Comparison of ENCODE assay signal across 11 mouse cellular contexts in the genomic region with DNA sequence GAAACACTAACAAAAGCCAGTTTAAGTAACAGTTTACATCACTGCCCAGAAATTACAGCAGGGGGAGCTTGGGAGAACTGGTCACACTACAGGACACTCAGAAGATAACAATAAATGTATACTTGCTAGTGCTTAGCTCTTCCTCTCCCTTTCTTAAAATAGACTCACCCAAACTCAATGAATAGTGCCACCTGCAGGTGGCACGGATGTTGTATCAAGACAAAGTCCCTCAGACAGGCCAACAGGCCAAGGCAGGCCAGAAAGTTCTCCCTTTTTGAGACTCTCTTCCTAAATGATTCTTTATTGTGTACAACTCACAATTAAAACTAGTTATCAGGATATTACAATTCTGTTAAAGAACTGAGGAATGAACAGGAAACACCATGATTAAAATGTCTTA.
DNase-seq lines count a peak whose midpoint lies in the region; ATAC-seq and TF ChIP-seq lines count a peak whose summit lies in the region.
"Had no signal": no experiment of that assay in that cellular context is flagged by ENCODE, and none has a peak within 500 bp of the region (broad histone marks: within the 10 kb centered on the region; RNA-seq: fewer than 3 reads in every experiment).

No protein-coding gene starts in this region.

- no peaks in the 10 kb centered on the region for H3K27me3 ChIP-seq in heart, adult 2 months (ENCODE audit: control insufficient read depth, insufficient read depth, low read length)
- H3K27me3 ChIP-seq in midbrain, embryonic 14.5 days (ENCODE audit: control insufficient read depth, insufficient read depth, low read length) = no peaks in the 10 kb centered on the region
- no peaks in the 10 kb centered on the region for H3K27me3 ChIP-seq in midbrain, embryonic 11.5 days (ENCODE audit: control insufficient read depth, insufficient read depth, low read length)
- H3K27me3 ChIP-seq: liver, embryonic 13.5 days had no signal

- no peaks in the 10 kb centered on the region for H3K79me2 ChIP-seq in heart, adult 2 months (replicated peaks; ENCODE audit: control insufficient read depth, insufficient read depth, low read length)

- H3K9me3 ChIP-seq in midbrain, embryonic 14.5 days (ENCODE audit: control insufficient read depth, low read length) = no peaks in the 10 kb centered on the region
- no peaks in the 10 kb centered on the region for H3K9me3 ChIP-seq in midbrain, embryonic 11.5 days (ENCODE audit: control insufficient read depth, low read length)
- H3K9me3 ChIP-seq: liver, embryonic 13.5 days had no signal

- no peaks in the 10 kb centered on the region for H3K36me3 ChIP-seq in heart, adult 2 months (ENCODE audit: control insufficient read depth, insufficient read depth, low read length)
- H3K36me3 ChIP-seq in midbrain, embryonic 14.5 days (ENCODE audit: control insufficient read depth, insufficient read depth, low read length) = no peaks in the 10 kb centered on the region
- H3K36me3 ChIP-seq in midbrain, embryonic 11.5 days (ENCODE audit: control insufficient read depth, insufficient read depth, low read length) = no peaks in the 10 kb centered on the region
- H3K36me3 ChIP-seq: G1E; liver, embryonic 13.5 days had no signal

- ATAC-seq in midbrain, embryonic 14.5 days (ENCODE audit: low FRiP score, low TSS enrichment) = no peak
- no peak for ATAC-seq in midbrain, embryonic 11.5 days (ENCODE audit: low FRiP score)

- H3K4me3 ChIP-seq in heart, adult 2 months = no peak overlapping the region
- H3K4me3 ChIP-seq in midbrain, embryonic 14.5 days (replicated peaks; ENCODE audit: low read depth, low read length) = no peak overlapping the region
- H3K4me3 ChIP-seq in midbrain, embryonic 11.5 days (ENCODE audit: low read depth, low read length) = no peak overlapping the region
- H3K4me3 ChIP-seq: liver, embryonic 13.5 days had no signal

- H3K9ac ChIP-seq in heart, adult 2 months (ENCODE audit: low read depth, low read length) = no peak overlapping the region
- H3K9ac ChIP-seq in midbrain, embryonic 14.5 days (replicated peaks; ENCODE audit: low read length) = no peak overlapping the region
- no peak overlapping the region for H3K9ac ChIP-seq in midbrain, embryonic 11.5 days (ENCODE audit: low read length)
- H3K9ac ChIP-seq: liver, embryonic 13.5 days had no signal

- H3K4me2 ChIP-seq in midbrain, embryonic 14.5 days (ENCODE audit: low read length) = no peak overlapping the region
- no peak overlapping the region for H3K4me2 ChIP-seq in midbrain, embryonic 11.5 days
- H3K4me2 ChIP-seq: liver, embryonic 13.5 days had no signal

- TF ChIP-seq EP300 in heart, adult 2 months (IDR thresholded peaks at IDR 0.05; ENCODE audit: insufficient read depth, low read depth, low read length) = no peak

- H3K27ac ChIP-seq in heart, adult 2 months = no peak overlapping the region
- H3K27ac ChIP-seq in midbrain, embryonic 14.5 days (replicated peaks; ENCODE audit: low read depth, low read length) = no peak overlapping the region
- no peak overlapping the region for H3K27ac ChIP-seq in midbrain, embryonic 11.5 days (ENCODE audit: low read depth, low read length)
- H3K27ac ChIP-seq: liver, embryonic 13.5 days had no signal

- WGBS in heart, adult 2 months = 11% methylated on average over 1 of the region's 1 CpGs
- 33% methylated on average over 1 of the region's 1 CpGs for WGBS in midbrain, embryonic 14.5 days
- 14% methylated on average over 1 of the region's 1 CpGs for WGBS in midbrain, embryonic 11.5 days

- no peak for TF ChIP-seq POLR2A in heart, adult 2 months (IDR thresholded peaks at IDR 0.05; ENCODE audit: insufficient read depth, low read depth, low read length)

- intact Hi-C loops in heart, adult 2 months (cut with DNase I) = no loop called here

- TF ChIP-seq CTCF in heart, adult 2 months (IDR thresholded peaks at IDR 0.05) = peak; percentile 35

- no peaks in the 10 kb centered on the region for H3K4me1 ChIP-seq in heart, adult 2 months (ENCODE audit: control insufficient read depth, insufficient read depth, low read length)
- H3K4me1 ChIP-seq in midbrain, embryonic 14.5 days (ENCODE audit: control insufficient read depth, insufficient read depth, low read length) = no peaks in the 10 kb centered on the region
- H3K4me1 ChIP-seq in midbrain, embryonic 11.5 days (ENCODE audit: control insufficient read depth, insufficient read depth, low read length) = no peaks in the 10 kb centered on the region
- H3K4me1 ChIP-seq: liver, embryonic 13.5 days had no signal

- DNase-seq in heart, adult 2 months = no peak
- no peak for DNase-seq in heart, adult 9 months (ENCODE audit: low spot score in 2 of 2)
- peak; percentile 4 for DNase-seq in midbrain, embryonic 14.5 days
- DNase-seq in midbrain, embryonic 11.5 days (ENCODE audit: low spot score, missing footprints) = no peak
- DNase-seq in MEL-GATA-1-ER (ENCODE audit: extremely low read depth, low read depth) = peak; percentile 1
- peak; percentile 32 for DNase-seq in retina, embryonic 14.5 days (ENCODE audit: low spot score)
- DNase-seq in right cerebral cortex, postnatal 10 days (ENCODE audit: low spot score in 2 of 2) = no peak
- DNase-seq: heart, adult 18-20 months; liver, embryonic 13.5 days; lung, postnatal 4 days had no signal

Comparison
In these comparisons a context has a peak if more than half of its experiments do, and no peak if none do; other contexts are left out.
1. DNase-seq: peak in midbrain, embryonic 14.5 days (single experiment), MEL-GATA-1-ER (single experiment) and retina, embryonic 14.5 days (single experiment); none in heart, adult 2 months (0 of 2), heart, adult 9 months (0 of 2), midbrain, embryonic 11.5 days (single experiment) and right cerebral cortex, postnatal 10 days (0 of 2).